Mouse (Mus musculus) heart, adult 2 months (tissue): Measurements from ENCODE around the gene Zfp385a.

Experiments used
- CTCF ChIP-seq: fragments of 200-600 bp; IDR thresholded peaks from 2 replicates; pipeline ENCODE4 v1.8.1; 2022; ENCODE audit warnings: antibody characterized with exemption, mild to moderate bottlenecking, moderate library complexity
- POLR2A ChIP-seq: fragments of 200-500 bp; IDR thresholded peaks from 2 replicates; pipeline ENCODE4 v1.6.1; 2011; ENCODE audit warnings: mild to moderate bottlenecking, low read depth, low read length, control low read depth; ENCODE audit not compliant: insufficient read depth

DNA sequence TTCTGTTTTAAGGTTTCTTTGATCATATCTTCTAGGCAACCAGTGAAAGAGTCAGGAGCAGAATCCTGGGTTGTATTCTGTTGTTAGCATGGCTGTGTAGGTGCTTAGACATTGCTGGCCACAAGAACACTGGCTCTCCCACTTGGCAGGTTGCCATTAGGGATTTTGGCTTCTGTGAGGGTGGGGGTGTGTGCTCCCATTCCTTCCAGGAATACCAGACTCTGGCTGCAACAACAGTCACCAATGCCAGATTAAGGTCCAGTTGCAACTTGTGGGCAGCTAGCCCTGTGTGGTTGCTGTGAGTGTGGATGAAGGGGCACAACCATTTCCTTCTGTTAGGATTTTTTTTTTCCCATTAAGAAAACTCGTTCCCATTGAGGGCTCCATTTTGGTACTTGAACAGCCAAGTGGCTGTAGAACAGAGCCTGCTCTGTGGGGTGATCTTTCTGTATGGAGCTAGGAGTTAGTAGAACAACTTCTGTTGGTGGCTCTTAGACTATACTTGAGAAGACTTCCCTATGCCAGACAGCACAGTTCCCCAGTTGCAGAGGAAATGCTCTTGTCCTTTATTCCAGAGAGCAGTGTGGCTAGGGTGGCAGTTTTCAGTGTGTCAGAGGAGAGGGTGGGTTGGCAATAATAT, 54.0 kb downstream of the Zfp385a start:
- TF ChIP-seq POLR2A (no peak), CTCF (no peak)
